Mouse (Mus musculus) embryonic facial prominence, embryonic 11.5 days (tissue): Measurements from ENCODE around the gene Ccdc86. TPM values are rescaled to one million over a fixed set of nuclear protein-coding genes. Genes with fewer than 3 reads are reported as not detected.

ENCODE experiments used
- ATAC-seq: fragments of 200-750 bp; cut with Nextera tagmentation; replicated peaks from 2 replicates; pipeline ENCODE4 v1.8.0; 2017; ENCODE audit warnings: low read depth; ENCODE audit not compliant: insufficient number of reproducible peaks, low FRiP score, low TSS enrichment
- DNase-seq: peaks from one replicate; pipeline ENCODE4 v3.0.0-alpha.2; 2015; ENCODE audit warnings: low spot score
- H3K27ac ChIP-seq: fragments of 300-500 bp; sonication (generic); replicated peaks from 2 replicates; pipeline ENCODE4 v1.5.1; 2014; ENCODE audit warnings: mild to moderate bottlenecking, low read depth, low read length, control low read depth
- H3K27me3 ChIP-seq: fragments of 300-500 bp; sonication (generic); 2 replicates; pipeline ENCODE4 v1.6.1; 2014; ENCODE audit warnings: mild to moderate bottlenecking, low read length, moderate library complexity, mixed read lengths; ENCODE audit not compliant: control insufficient read depth, insufficient read depth
- H3K36me3 ChIP-seq: fragments of 300-500 bp; sonication (generic); replicated peaks from 2 replicates; pipeline ENCODE4 v1.6.1; 2014; ENCODE audit warnings: low read depth, mild to moderate bottlenecking, low read length, moderate library complexity, mixed read lengths; ENCODE audit not compliant: control insufficient read depth, insufficient read depth
- H3K4me1 ChIP-seq: fragments of 300-500 bp; sonication (generic); 2 replicates; pipeline ENCODE4 v1.6.1; 2014; ENCODE audit warnings: low read length, mixed read lengths; ENCODE audit not compliant: control insufficient read depth, insufficient read depth
- H3K4me2 ChIP-seq: fragments of 300-500 bp; sonication (generic); 2 replicates; pipeline ENCODE4 v1.6.1; 2014; ENCODE audit warnings: low read depth, mild to moderate bottlenecking, control low read depth, low read length, moderate library complexity
- H3K4me3 ChIP-seq: fragments of 300-500 bp; sonication (generic); 2 replicates; pipeline ENCODE4 v1.5.1; 2014; ENCODE audit warnings: low read depth, low read length, control low read depth
- H3K9ac ChIP-seq: fragments of 300-500 bp; sonication (generic); replicated peaks from 2 replicates; pipeline ENCODE4 v1.6.1; 2014; ENCODE audit warnings: mild to moderate bottlenecking, control low read depth, low read length
- H3K9me3 ChIP-seq: fragments of 300-500 bp; sonication (generic); replicated peaks from 2 replicates; pipeline ENCODE4 v1.6.1; 2016; ENCODE audit warnings: mild to moderate bottlenecking, low read length, inconsistent platforms, mixed read lengths; ENCODE audit not compliant: control insufficient read depth
- WGBS: fragments of 180-500 bp; shearing (Covaris S2); extraction: QIAGEN DNeasy Blood & Tissue Kit; methylation state at CpG from one replicate; pipeline ENCODE4 v1.1.7; 2014; 5-methylcytosine and 5-hydroxymethylcytosine counted together
- polyA plus RNA-seq: library from polyadenylated mRNA; unstranded; fragments of >200 nt; fragmentation: Nextera tagmentation; extraction: Ambion mirVana; gene quantifications from 2 replicates; pipeline ENCODE4 v1.2.1, GENCODE M21; 2014

The Ccdc86 gene
- polyA plus RNA-seq, result 24.0 and 25.1 TPM in 2 replicates

- H3K9me3 ChIP-seq, result no peaks in the 10 kb centered on the region
- peaks cover 9% of the 10 kb centered on the region; the same call in 1 of the 2 replicates for H3K36me3 ChIP-seq
- peak within 1 kb of the TSS; percentile 97 for H3K4me2 ChIP-seq
- 0% methylated on average over 30 of the region's 30 CpGs for WGBS
- ATAC-seq (peak; percentile 96), DNase-seq (peak; percentile 100)
- H3K9ac ChIP-seq, result peak within 1 kb of the TSS; percentile 79
- H3K4me1 ChIP-seq, result no peaks in the 10 kb centered on the region; the same call in 1 of the 2 replicates
- peak within 1 kb of the TSS; percentile 80 for H3K4me3 ChIP-seq
- H3K27ac ChIP-seq, result no peak within 1 kb of the TSS
- no peaks in the 10 kb centered on the region for H3K27me3 ChIP-seq
Measured at GRCm38 (mm10) chr19:10949112-10949511, at the start of gene Ccdc86. TSS of gene Ccdc86 (minus strand) at chr19:10949266.

GRCm38 (mm10) chr19:10993150-10993549, 44.1 kb upstream of the Ccdc86 start, which contains the start of gene Ms4a15:
TSS of gene Ms4a15 (minus strand) at chr19:10993250.
- 88% methylated on average over 7 of the region's 7 CpGs for WGBS
- no peaks in the 10 kb centered on the region for H3K36me3 ChIP-seq
- no peak within 1 kb of the TSS for H3K27ac ChIP-seq
- no peaks in the 10 kb centered on the region; the same call in 1 of the 2 replicates for H3K27me3 ChIP-seq
- ATAC-seq (no peak), DNase-seq (no peak)
- H3K9ac ChIP-seq, result no peak within 1 kb of the TSS
- no peak within 1 kb of the TSS for H3K4me2 ChIP-seq
- H3K9me3 ChIP-seq, result no peaks in the 10 kb centered on the region
- H3K4me1 ChIP-seq, result no peaks in the 10 kb centered on the region
- H3K4me3 ChIP-seq, result no peak within 1 kb of the TSS

- no peaks in the 10 kb centered on the region; the same call in 1 of the 2 replicates for H3K27me3 ChIP-seq
- H3K27ac ChIP-seq, result no peak overlapping the region
- H3K4me3 ChIP-seq, result no peak overlapping the region
- ATAC-seq (no peak), DNase-seq (no peak)
- no peak overlapping the region for H3K4me2 ChIP-seq
- no peaks in the 10 kb centered on the region for H3K4me1 ChIP-seq
- H3K9me3 ChIP-seq, result no peaks in the 10 kb centered on the region
- no peak overlapping the region for H3K9ac ChIP-seq
- no peaks in the 10 kb centered on the region for H3K36me3 ChIP-seq
Measured at GRCm38 (mm10) chr19:10991911-10992310, 42.8 kb upstream of the Ccdc86 start.

- ATAC-seq, result no peak
- Histone ChIP-seq H3K27me3 (no peaks in the 10 kb centered on the region; the same call in 1 of the 2 replicates), H3K9ac (no peak overlapping the region), H3K4me3 (no peak overlapping the region), H3K27ac (no peak overlapping the region), H3K36me3 (no peaks in the 10 kb centered on the region), H3K4me2 (no peak overlapping the region), H3K9me3 (no peaks in the 10 kb centered on the region), H3K4me1 (no peaks in the 10 kb centered on the region)
- no peak for DNase-seq
- WGBS, result 56% methylated on average over 1 of the region's 1 CpGs
Measured at GRCm38 (mm10) chr19:10990751-10991150, 41.7 kb upstream of the Ccdc86 start.

- no peak for ATAC-seq
- WGBS, result 86% methylated on average over 1 of the region's 1 CpGs
Measured at GRCm38 (mm10) chr19:10988563-10988962, 39.5 kb upstream of the Ccdc86 start.

GRCm38 (mm10) chr19:10985889-10986288, 36.8 kb upstream of the Ccdc86 start:
- WGBS, result 88% methylated on average over 4 of the region's 4 CpGs
- no peak overlapping the region for H3K9ac ChIP-seq
- no peaks in the 10 kb centered on the region for H3K4me1 ChIP-seq
- H3K4me3 ChIP-seq, result no peak overlapping the region
- no peaks in the 10 kb centered on the region for H3K9me3 ChIP-seq
- H3K27ac ChIP-seq, result no peak overlapping the region
- no peaks in the 10 kb centered on the region for H3K27me3 ChIP-seq
- no peak overlapping the region for H3K4me2 ChIP-seq
- H3K36me3 ChIP-seq, result no peaks in the 10 kb centered on the region
- no peak for DNase-seq
- ATAC-seq, result no peak

More at GRCm38 (mm10) chr19:10988563-10988962, 39.5 kb upstream of the Ccdc86 start:
- Histone ChIP-seq H3K4me3 (no peak overlapping the region), H3K9me3 (no peaks in the 10 kb centered on the region), H3K27me3 (no peaks in the 10 kb centered on the region; the same call in 1 of the 2 replicates), H3K27ac (no peak overlapping the region), H3K36me3 (no peaks in the 10 kb centered on the region), H3K9ac (no peak overlapping the region), H3K4me2 (no peak overlapping the region), H3K4me1 (no peaks in the 10 kb centered on the region)
- DNase-seq, result no peak

- no peak for DNase-seq
- no peak overlapping the region for H3K27ac ChIP-seq
- whole genome bisulfite sequencing, result 77% methylated on average over 13 of the region's 13 CpGs
- no peak overlapping the region for H3K9ac ChIP-seq
- no peak for ATAC-seq
- H3K4me1 ChIP-seq, result no peaks in the 10 kb centered on the region
- no peak overlapping the region for H3K4me2 ChIP-seq
- H3K36me3 ChIP-seq, result no peaks in the 10 kb centered on the region
- no peaks in the 10 kb centered on the region for H3K27me3 ChIP-seq
- H3K9me3 ChIP-seq, result no peaks in the 10 kb centered on the region
- H3K4me3 ChIP-seq, result no peak overlapping the region
Measured at GRCm38 (mm10) chr19:10984551-10984950, 35.5 kb upstream of the Ccdc86 start.

- Histone ChIP-seq H3K27me3 (no peaks in the 10 kb centered on the region), H3K4me3 (no peak overlapping the region), H3K9ac (no peak overlapping the region), H3K9me3 (no peaks in the 10 kb centered on the region), H3K27ac (no peak overlapping the region), H3K4me2 (no peak overlapping the region), H3K36me3 (no peaks in the 10 kb centered on the region), H3K4me1 (no peaks in the 10 kb centered on the region)
- ATAC-seq (no peak), DNase-seq (peak; percentile 28)
- WGBS, result 27% methylated on average over 14 of the region's 14 CpGs
Measured at GRCm38 (mm10) chr19:10983146-10983545, 34.1 kb upstream of the Ccdc86 start.
